Mouse (Mus musculus) stomach, postnatal 0 days (tissue): ENCODE measurements at regions not wholly inside any gene's neighbourhood (a gene's known extent, or its start where the extent isn't known, plus 50 kb on each side); places are given as distances from the start of the nearest gene placed in this dataset.

Source experiments
- CTCF ChIP-seq: IDR thresholded peaks from 2 replicates; pipeline ENCODE4 v1.5.1; 2016; ENCODE audit warnings: antibody characterized with exemption, low read depth, mild to moderate bottlenecking, moderate library complexity
- EP300 ChIP-seq: optimal IDR thresholded peaks from 2 replicates; pipeline ENCODE3; 2016; ENCODE audit warnings: antibody characterized with exemption

DNA sequence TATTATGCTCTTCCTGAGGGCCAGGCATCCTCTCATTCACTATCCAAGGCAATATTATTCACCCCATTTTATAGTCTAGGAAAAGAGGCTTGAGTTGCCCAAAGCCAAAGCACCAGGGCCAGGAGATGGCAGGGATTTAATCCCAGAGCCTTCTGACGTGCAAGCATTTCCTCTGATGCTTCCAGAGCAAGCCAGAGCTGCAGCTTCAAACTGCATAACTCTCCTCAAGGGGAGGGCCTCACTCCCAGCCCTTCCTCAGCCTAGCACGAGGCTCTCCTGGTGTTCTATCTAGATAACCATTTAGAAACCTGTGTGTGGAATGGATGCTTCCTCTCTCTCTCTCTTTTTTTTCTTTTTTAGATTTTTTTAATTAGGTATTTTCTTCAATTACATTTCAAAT, 130.0 kb upstream of the Syt13 start:
- TF ChIP-seq CTCF (no peak), EP300 (no peak)
